In the genomic region with DNA sequence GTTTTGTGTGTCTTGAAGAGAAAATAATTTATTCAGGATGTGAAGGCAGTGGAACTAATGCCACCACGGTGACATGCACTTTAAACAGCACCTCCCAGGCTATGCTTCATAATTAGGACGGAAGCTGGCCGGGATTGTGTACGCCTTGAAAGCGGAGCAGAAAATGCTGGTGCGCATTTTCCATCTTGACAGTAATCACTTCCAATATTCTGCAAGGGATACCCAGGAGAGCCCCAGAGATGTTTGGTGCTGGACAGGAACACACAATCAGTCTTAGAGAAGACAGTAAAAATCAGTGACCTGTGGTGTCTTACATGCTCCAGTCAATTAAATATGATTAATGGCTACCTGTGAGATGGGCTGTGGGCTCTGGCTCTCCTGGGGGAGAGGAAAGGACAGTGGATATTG, we compare ENCODE assay signal across 16 mouse cellular contexts.
DNase-seq lines count a peak whose midpoint lies in the region; ATAC-seq and TF ChIP-seq lines count a peak whose summit lies in the region.
"Had no signal": no experiment of that assay in that cellular context is flagged by ENCODE, and none has a peak within 500 bp of the region (broad histone marks: within the 10 kb centered on the region; RNA-seq: fewer than 3 reads in every experiment).

No protein-coding gene starts in this region.

- no peak overlapping the region for H3K27ac ChIP-seq in kidney, embryonic 14.5 days (ENCODE audit: low read depth, low read length)
- peak overlapping the region; percentile 57; the same call in 1 of the 2 replicates for H3K27ac ChIP-seq in forebrain, embryonic 12.5 days
- peak overlapping the region; percentile 44; the same call in 1 of the 2 replicates for H3K27ac ChIP-seq in hindbrain, embryonic 12.5 days
- peak overlapping the region; percentile 55; the same call in 1 of the 2 replicates for H3K27ac ChIP-seq in midbrain, postnatal 0 days (ENCODE audit: low read depth, low read length)
- H3K27ac ChIP-seq: heart, embryonic 13.5 days; intestine, embryonic 15.5 days; limb, embryonic 13.5 days; lung, embryonic 15.5 days had no signal

- intact Hi-C loops in left cerebral cortex, postnatal 25 days (cut with DNase I): no loop called here

- DNase-seq in kidney, adult 9 months: no peak
- DNase-seq in midbrain, postnatal 0 days (ENCODE audit: low spot score): peak; percentile 71
- DNase-seq in ovary, postnatal 14 days (ENCODE audit: low spot score): no peak
- no peak for DNase-seq in left cerebral cortex, postnatal 25 days (ENCODE audit: low spot score in 2 of 2)
- DNase-seq: gastrocnemius, postnatal 14 days; right cerebral cortex, postnatal 14 days; thymus, postnatal 25 days had no signal

- no peaks in the 10 kb centered on the region for H3K9me3 ChIP-seq in kidney, embryonic 14.5 days (ENCODE audit: control insufficient read depth, low read length)
- H3K9me3 ChIP-seq in forebrain, embryonic 12.5 days: no peaks in the 10 kb centered on the region
- H3K9me3 ChIP-seq in hindbrain, embryonic 12.5 days (replicated peaks): no peaks in the 10 kb centered on the region
- H3K9me3 ChIP-seq in midbrain, postnatal 0 days (ENCODE audit: low read length): no peaks in the 10 kb centered on the region
- H3K9me3 ChIP-seq: heart, embryonic 13.5 days; intestine, embryonic 15.5 days; limb, embryonic 13.5 days; lung, embryonic 15.5 days had no signal

- H3K9ac ChIP-seq in kidney, embryonic 14.5 days (ENCODE audit: low read depth, low read length): no peak overlapping the region
- no peak overlapping the region for H3K9ac ChIP-seq in forebrain, embryonic 12.5 days
- H3K9ac ChIP-seq in hindbrain, embryonic 12.5 days: no peak overlapping the region
- no peak overlapping the region for H3K9ac ChIP-seq in midbrain, postnatal 0 days (replicated peaks; ENCODE audit: low read length, poor library complexity, severe bottlenecking)
- H3K9ac ChIP-seq: heart, embryonic 13.5 days; intestine, embryonic 15.5 days; limb, embryonic 13.5 days; lung, embryonic 15.5 days had no signal

- H3K27me3 ChIP-seq in kidney, embryonic 14.5 days (ENCODE audit: control insufficient read depth, insufficient read depth, low read length): peaks cover 9% of the 10 kb centered on the region
- peaks cover 19% of the 10 kb centered on the region for H3K27me3 ChIP-seq in forebrain, embryonic 12.5 days
- peaks cover 8% of the 10 kb centered on the region for H3K27me3 ChIP-seq in hindbrain, embryonic 12.5 days
- no peaks in the 10 kb centered on the region for H3K27me3 ChIP-seq in midbrain, postnatal 0 days (ENCODE audit: insufficient read depth, low read length)

- peaks cover 4% of the 10 kb centered on the region; the same call in 1 of the 2 replicates for H3K4me1 ChIP-seq in kidney, embryonic 14.5 days (ENCODE audit: control insufficient read depth, insufficient read depth, low read length)
- H3K4me1 ChIP-seq in forebrain, embryonic 12.5 days: peaks cover 29% of the 10 kb centered on the region
- H3K4me1 ChIP-seq in hindbrain, embryonic 12.5 days: peaks cover 27% of the 10 kb centered on the region
- H3K4me1 ChIP-seq in midbrain, postnatal 0 days (ENCODE audit: insufficient read depth, low read length): peaks cover 6% of the 10 kb centered on the region; the same call in 1 of the 2 replicates
- H3K4me1 ChIP-seq: intestine, embryonic 15.5 days had no signal

- H3K36me3 ChIP-seq in kidney, embryonic 14.5 days (ENCODE audit: control insufficient read depth, insufficient read depth, low read length): no peaks in the 10 kb centered on the region
- no peaks in the 10 kb centered on the region for H3K36me3 ChIP-seq in forebrain, embryonic 12.5 days (replicated peaks)
- H3K36me3 ChIP-seq in hindbrain, embryonic 12.5 days: no peaks in the 10 kb centered on the region
- H3K36me3 ChIP-seq in midbrain, postnatal 0 days (ENCODE audit: insufficient read depth, low read length): peaks cover 26% of the 10 kb centered on the region
- H3K36me3 ChIP-seq: heart, embryonic 13.5 days; intestine, embryonic 15.5 days; limb, embryonic 13.5 days; lung, embryonic 15.5 days had no signal

- H3K4me3 ChIP-seq in kidney, embryonic 14.5 days (ENCODE audit: low read length): no peak overlapping the region
- no peak overlapping the region for H3K4me3 ChIP-seq in forebrain, embryonic 12.5 days (replicated peaks)
- H3K4me3 ChIP-seq in hindbrain, embryonic 12.5 days: no peak overlapping the region
- H3K4me3 ChIP-seq in midbrain, postnatal 0 days (ENCODE audit: low read depth, low read length): no peak overlapping the region
- H3K4me3 ChIP-seq: heart, embryonic 13.5 days; intestine, embryonic 15.5 days; limb, embryonic 13.5 days; lung, embryonic 15.5 days; myocyte had no signal

- WGBS in kidney, embryonic 14.5 days: 19% methylated on average over 6 of the region's 6 CpGs
- 15% methylated on average over 6 of the region's 6 CpGs for WGBS in forebrain, embryonic 12.5 days
- whole genome bisulfite sequencing in hindbrain, embryonic 12.5 days: 32% methylated on average over 6 of the region's 6 CpGs
- WGBS in midbrain, postnatal 0 days: 22% methylated on average over 6 of the region's 6 CpGs

- no peak overlapping the region for H3K4me2 ChIP-seq in kidney, embryonic 14.5 days (replicated peaks; ENCODE audit: low read depth, low read length)
- no peak overlapping the region for H3K4me2 ChIP-seq in forebrain, embryonic 12.5 days
- no peak overlapping the region for H3K4me2 ChIP-seq in hindbrain, embryonic 12.5 days (replicated peaks)
- no peak overlapping the region for H3K4me2 ChIP-seq in midbrain, postnatal 0 days (ENCODE audit: low read depth, low read length, poor library complexity, severe bottlenecking)
- H3K4me2 ChIP-seq: heart, embryonic 13.5 days; intestine, embryonic 15.5 days; limb, embryonic 13.5 days; lung, embryonic 15.5 days had no signal

- ATAC-seq in kidney, embryonic 14.5 days (ENCODE audit: low FRiP score, low TSS enrichment): peak; percentile 68
- ATAC-seq in forebrain, embryonic 12.5 days (ENCODE audit: low FRiP score): peak; percentile 70; the same call in 1 of the 2 replicates
- peak; percentile 75 for ATAC-seq in hindbrain, embryonic 12.5 days (ENCODE audit: low FRiP score)
- no peak for ATAC-seq in midbrain, postnatal 0 days (ENCODE audit: low FRiP score)
- ATAC-seq: intestine, embryonic 15.5 days; Patski had no signal

- TF ChIP-seq CTCF in midbrain, postnatal 0 days (IDR thresholded peaks at IDR 0.05): no peak
